Mouse (Mus musculus) Patski (cell line): ENCODE measurements around the gene Bfsp1. TPM values are rescaled to one million over a fixed set of nuclear protein-coding genes. Genes with fewer than 3 reads are reported as not detected.

Experiments
- ATAC-seq: fragments of 100-300 bp; one replicate; pipeline ENCODE4 v1.8.0; 2021
- CTCF ChIA-PET: fragments of 350-600 bp; sonication (Branson Sonifier 250); formaldehyde crosslinking; loops from one replicate; lab custom pipeline; 2022; ENCODE audit warnings: inconsistent platforms; lab: Charles Lee
- POLR2A ChIA-PET: fragments of 350-600 bp; sonication (Branson Sonifier 250); formaldehyde crosslinking; loops from one replicate; lab custom pipeline; 2022; ENCODE audit warnings: antibody characterized with exemption, inconsistent platforms; lab: Charles Lee
- DNase-seq: peaks from one replicate; pipeline ENCODE4 v3.0.0-alpha.2; 2011; ENCODE audit warnings: low read depth, low spot score
- H3K27me3 ChIP-seq: fragments of 371-371 bp; one replicate; pipeline ENCODE4 v1.5.1; 2021
- CTCF ChIP-seq: fragments of 100-300 bp; IDR thresholded peaks from one replicate; pipeline ENCODE4 v1.5.1; 2021
- in situ Hi-C: fragments of 300-500 bp; cut with MboI; formaldehyde crosslinking; loops from 3 replicates; pipeline ENCODE4 v1.11.1; 2018; ENCODE audit warnings: low pct_unique_long_range_greater_than_20kb, mixed read lengths
- polyA plus RNA-seq: library from polyadenylated mRNA; unstranded; gene quantifications from one replicate; pipeline ENCODE4 v1.2.3, GENCODE M21; 2021

The Bfsp1 gene
- polyA plus RNA-seq, 1 experiment from 2014 or later: 0.04 TPM

DNA sequence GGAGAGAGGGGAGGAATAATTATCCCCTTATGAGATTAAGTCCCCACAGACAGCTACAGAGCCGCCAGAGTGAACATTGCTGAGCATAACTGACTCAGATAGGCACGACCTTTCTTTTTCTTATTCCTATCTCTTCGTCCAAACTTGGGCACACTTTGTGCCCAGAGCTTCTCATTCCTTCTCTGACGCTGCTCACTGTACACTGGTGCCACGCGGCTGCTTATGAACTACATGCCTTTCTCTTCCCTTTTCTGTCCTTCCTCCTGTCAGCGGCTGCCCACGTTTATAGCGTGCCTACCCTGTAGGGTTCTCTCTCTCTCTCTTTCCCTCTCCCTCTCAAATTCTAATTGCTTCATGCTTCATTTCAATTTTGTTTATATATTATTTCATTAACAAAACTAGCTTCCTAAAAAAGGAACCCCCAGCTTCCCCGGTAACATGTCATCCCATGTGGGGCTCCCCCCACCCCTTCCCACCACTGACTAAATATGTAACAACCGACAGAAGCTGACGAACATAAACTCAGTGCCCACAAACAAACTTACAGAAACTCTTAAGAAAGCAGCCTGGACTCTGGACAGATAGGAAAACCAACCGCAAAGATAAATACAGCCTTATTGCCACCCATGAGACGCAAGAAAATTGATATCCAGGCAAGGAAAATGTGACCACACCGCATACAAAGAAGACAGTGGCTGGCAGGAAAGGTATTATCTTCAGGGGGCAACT is 26.3 kb upstream of the Bfsp1 start:
- no peaks in the 10 kb centered on the region for H3K27me3 ChIP-seq
- ChIA-PET CTCF (no interaction called here), POLR2A (no interaction called here)
- no peak for TF ChIP-seq CTCF
- no peak for ATAC-seq
- in situ Hi-C loops: no loop called here
- DNase-seq: no peak

DNA sequence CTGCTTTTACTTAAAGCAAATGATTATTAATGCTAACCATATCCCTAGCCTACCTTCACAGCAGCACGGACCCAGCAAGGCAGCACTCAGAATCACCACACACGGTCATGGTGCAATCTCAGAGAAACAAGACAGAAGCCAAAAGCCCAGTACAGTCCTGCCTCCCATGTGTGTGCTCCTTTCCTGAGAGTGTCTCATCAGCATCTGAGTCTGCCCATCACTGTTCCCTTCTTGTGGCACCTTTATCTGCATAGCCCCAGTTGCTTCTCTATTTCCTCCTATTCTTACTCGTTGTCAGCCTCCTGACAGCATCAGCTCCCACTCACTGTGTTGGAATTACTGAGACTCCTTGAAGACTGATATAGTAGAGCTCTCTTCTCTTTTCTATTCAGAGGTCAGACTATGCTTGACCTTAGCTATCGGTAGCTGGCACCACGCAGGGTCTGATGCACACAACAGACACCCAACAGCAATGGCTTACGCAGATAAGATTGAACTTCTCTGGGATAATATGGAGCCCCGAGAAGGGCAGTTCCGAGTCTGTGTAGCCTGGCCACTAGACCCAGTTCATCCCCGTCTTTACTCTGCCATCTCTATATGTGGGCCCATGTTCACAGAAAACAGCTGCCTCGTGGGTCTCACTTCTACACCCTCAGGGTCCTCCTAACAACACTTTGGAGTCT is 19.8 kb upstream of the Bfsp1 start:
- in situ Hi-C loops: no loop called here
- ATAC-seq (no peak), DNase-seq (no peak)
- no peaks in the 10 kb centered on the region for H3K27me3 ChIP-seq
- no peak for TF ChIP-seq CTCF
- ChIA-PET CTCF (no interaction called here), POLR2A (no interaction called here)

DNA sequence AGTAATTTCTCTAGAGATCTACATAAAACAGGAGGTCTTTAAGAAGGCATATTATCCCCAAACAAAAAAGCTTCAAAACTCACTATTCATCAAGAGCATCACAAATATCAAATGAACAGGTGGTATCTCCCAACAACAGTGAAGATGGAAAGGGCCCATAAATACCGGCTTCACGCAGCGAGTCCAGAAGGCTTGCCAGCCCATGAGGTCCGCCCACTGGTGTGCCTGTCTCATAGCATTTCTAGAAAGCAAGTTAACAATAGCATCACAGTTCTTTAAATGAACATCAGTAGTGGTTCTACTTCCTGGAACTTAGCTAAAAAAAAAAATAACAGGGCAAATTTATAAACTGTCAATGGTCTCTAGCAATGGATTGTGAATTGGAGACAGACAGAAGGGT is 19.0 kb upstream of the Bfsp1 start:
- DNase-seq (no peak), ATAC-seq (no peak)
- ChIA-PET POLR2A (no interaction called here), CTCF (interaction anchor here (0.9 kb wide), 1 partner anchor 26 kb away, joined by 3 read pairs; no protein-coding TSS in a partner anchor)
- H3K27me3 ChIP-seq: no peaks in the 10 kb centered on the region
- TF ChIP-seq CTCF: no peak
- in situ Hi-C loops: no loop called here

DNA sequence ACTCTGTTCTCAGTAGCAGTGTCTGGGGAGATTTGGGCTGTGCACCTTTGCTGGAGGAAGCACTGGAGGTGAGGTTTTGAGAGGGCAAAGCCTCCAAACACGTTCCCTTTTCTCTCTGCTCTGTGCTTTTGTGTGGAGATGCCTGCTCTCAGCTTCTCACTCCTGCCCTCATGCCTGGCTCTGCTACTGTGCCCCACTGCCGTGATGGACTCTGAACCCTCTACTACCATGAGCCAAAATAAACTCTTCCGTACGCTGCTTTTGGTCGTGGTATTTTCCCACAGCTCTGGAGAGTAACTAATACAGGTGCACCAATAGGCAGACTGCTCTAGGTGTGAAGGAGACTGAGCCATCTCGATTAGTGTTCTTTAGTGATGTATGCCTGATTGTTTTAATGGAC is 16.3 kb upstream of the Bfsp1 start:
- in situ Hi-C loops: no loop called here
- TF ChIP-seq CTCF: no peak
- POLR2A ChIA-PET: interaction anchor here (0.5 kb wide), 1 partner anchor 336 kb away, joined by 3 read pairs; no protein-coding TSS in a partner anchor
- H3K27me3 ChIP-seq: no peaks in the 10 kb centered on the region
- no peak for ATAC-seq
- no peak for DNase-seq
- CTCF ChIA-PET: interaction anchor here (1.4 kb wide), 1 partner anchor 33 kb away, joined by 3 read pairs; no protein-coding TSS in a partner anchor

DNA sequence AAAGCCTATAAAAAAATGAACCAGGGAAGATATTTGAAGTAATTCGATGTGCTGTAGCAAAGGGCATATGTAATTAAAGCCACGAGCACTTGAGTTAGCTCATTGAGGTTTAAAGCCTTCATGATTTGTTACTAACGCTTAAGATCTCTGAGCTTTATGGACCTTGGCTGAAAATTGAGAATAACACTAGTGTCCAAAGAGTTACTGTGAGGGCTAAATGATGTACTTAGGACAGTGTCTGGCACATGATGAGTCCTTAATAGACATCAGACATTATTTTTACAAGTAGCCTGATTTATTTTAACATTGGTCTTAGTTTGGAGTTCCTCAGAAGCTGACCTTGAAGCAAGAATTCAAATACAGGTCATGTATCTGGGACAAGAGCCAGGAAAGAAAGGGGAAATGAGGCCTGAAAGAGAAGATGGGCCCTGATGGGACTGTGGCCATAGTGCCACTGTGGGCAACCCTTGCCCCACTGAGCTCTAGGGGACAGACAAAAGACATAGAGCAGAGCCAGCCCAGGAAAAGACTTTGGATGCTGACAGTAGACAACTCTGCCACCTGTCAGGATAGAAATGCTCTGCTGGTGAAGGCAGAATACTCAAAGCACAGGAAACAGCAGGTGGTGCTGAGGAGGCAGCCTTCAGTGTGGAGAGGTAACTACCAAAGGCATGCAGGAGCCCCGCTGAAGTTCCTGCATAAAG is 14.1 kb upstream of the Bfsp1 start:
- in situ Hi-C loops: no loop called here
- DNase-seq (no peak), ATAC-seq (no peak)
- H3K27me3 ChIP-seq: no peaks in the 10 kb centered on the region
- POLR2A ChIA-PET: no interaction called here
- TF ChIP-seq CTCF: no peak
- CTCF ChIA-PET: interaction anchor here (1.8 kb wide), 1 partner anchor 21 kb away, joined by 4 read pairs; no protein-coding TSS in a partner anchor

DNA sequence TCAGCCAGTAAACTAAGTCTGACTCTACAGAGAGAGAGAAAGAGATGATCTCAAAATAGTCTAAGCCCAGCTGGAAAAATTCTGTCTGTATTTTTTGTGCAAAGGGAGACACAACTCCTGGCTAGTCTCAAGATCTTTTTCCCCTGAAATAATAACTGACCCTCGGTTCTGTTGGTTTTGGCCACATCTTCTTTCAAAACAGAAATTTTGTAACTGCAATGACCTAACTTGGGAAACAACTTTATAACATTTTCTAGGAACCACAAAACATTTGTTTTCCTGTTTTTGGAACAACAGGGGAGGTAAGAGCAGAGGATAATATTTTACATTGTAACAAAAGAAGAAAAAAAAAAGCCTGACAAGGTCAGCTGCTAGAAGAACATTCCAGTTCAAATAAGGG is 13.1 kb upstream of the Bfsp1 start:
- in situ Hi-C loops: no loop called here
- DNase-seq (no peak), ATAC-seq (no peak)
- ChIA-PET CTCF (interaction anchor here (1.8 kb wide), 1 partner anchor 22 kb away, joined by 4 read pairs; no protein-coding TSS in a partner anchor), POLR2A (interaction anchor here (0.7 kb wide), 1 partner anchor 48 kb away, joined by 3 read pairs; no protein-coding TSS in a partner anchor)
- no peak for TF ChIP-seq CTCF
- H3K27me3 ChIP-seq: no peaks in the 10 kb centered on the region

DNA sequence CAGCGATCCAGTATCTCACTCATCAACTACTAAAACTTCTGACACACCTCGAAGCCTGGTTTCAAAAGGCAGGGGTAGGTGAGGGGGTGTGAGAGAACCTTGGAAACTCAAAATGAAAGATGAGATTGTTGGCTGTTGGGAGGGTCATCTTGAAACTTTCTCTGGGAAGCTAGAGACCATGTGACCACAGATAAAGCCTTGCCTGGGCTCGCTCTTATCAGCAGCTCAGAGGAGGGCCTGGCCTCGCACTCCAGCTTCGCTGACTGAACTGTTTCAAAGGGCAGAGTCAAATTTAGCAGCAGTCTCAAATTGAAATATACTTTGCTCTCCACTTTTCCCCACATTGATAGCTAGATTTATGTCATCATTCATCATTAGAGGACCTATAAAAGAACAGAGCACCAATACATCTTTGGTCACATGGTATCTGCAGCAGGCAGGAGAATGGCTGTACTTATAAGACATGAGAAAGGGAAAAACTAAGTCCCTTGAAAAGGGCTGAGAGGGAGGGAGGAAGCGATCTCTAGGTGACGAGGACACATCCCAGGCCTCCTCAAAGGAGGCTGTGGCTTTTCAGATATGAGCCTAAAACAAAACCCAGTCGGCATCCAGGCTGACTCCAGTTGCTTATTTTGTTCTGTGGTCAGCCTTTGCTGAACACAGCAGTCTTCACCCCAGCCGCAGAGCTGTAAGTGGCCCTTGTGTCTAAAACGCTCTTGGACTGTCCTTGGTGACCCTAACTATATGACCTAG is 8.1 kb upstream of the Bfsp1 start:
- POLR2A ChIA-PET: no interaction called here
- CTCF ChIA-PET: interaction anchor here (1.0 to 1.1 kb wide), 2 partner anchors 14 to 38 kb away, joined by 3 read pairs; no protein-coding TSS in a partner anchor
- ATAC-seq (no peak), DNase-seq (no peak)
- TF ChIP-seq CTCF: no peak
- in situ Hi-C loops: no loop called here
- H3K27me3 ChIP-seq: no peaks in the 10 kb centered on the region

DNA sequence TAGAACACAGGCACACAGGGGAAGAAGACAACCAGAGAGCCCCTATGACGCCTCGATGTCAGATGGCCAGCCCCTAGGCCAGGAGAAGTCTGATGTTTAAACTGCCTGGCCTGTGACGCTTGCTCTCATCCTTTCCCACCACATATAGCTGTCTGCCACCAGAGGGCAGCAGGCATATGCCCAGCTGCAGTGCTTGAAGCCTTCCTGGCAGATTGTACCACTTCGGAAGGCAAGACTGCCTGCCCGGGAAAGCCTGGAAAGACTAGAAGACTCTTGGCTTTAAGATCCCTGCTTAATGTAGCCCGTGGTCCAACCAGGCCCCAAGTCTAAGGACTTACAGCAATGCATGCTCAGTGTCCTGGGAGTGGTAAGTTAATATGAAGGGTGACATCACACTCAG is 4.4 kb upstream of the Bfsp1 start:
- ChIA-PET CTCF (interaction anchor here (0.9 to 1.3 kb wide), 6 partner anchors 19 to 349 kb away, joined by 3 to 4 read pairs (median 3); no protein-coding TSS in a partner anchor), POLR2A (no interaction called here)
- in situ Hi-C loops: loop anchor here (5.0 to 10.0 kb wide), 4 partner anchors 35 to 587 kb away; no protein-coding TSS in a partner anchor
- peak; percentile 97 for TF ChIP-seq CTCF
- DNase-seq (peak; percentile 27), ATAC-seq (peak; percentile 87)
- peaks cover 7% of the 10 kb centered on the region for H3K27me3 ChIP-seq

DNA sequence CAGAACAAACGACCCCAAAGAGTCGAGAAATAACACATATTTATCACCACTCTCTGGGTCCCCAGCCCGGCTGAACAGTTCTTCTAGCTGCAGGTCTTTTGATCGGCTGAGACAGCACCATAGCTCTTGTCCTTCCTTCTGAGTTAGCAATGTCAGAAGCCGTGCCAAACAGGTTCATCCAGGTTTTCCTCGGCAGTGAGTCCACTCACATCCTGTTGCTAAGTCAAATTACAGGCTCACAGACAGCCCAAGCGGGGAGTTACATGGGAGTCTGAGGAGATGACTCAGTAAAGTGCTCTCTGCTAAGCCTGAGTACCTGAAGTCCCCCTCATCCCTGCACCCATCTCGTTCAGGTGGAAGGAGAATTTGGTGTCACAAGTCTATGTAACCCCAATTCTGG is 1.6 kb upstream of the Bfsp1 start:
- POLR2A ChIA-PET: no interaction called here
- in situ Hi-C loops: loop anchor here (10.0 kb wide), 2 partner anchors 140 to 590 kb away; no protein-coding TSS in a partner anchor
- peaks cover 7% of the 10 kb centered on the region for H3K27me3 ChIP-seq
- ATAC-seq: no peak
- no peak for DNase-seq
- no peak for TF ChIP-seq CTCF
- CTCF ChIA-PET: interaction anchor here (1.5 kb wide), 1 partner anchor 116 kb away, joined by 5 read pairs; no protein-coding TSS in a partner anchor

DNA sequence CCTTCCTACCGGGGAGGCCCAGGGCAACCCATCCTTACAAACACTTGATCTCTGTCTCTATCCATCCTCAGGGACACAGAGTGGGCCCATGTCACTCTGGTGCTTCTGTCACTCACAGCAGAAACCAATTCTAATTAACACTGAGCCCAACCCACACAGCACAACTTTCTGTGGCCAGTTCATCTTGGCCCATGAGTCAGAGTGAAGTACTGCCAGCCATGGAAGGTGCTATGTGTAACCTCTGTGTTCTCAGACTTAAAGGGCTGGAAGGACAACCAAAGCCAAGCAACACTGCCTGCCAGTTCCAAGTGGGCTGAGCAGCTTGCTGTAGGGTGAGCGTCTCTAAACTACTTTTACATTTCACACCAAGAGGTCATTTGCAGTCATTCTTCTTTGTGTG is 3.8 kb downstream of the Bfsp1 start:
- in situ Hi-C loops: no loop called here
- POLR2A ChIA-PET: no interaction called here
- no peak for TF ChIP-seq CTCF
- no peak for ATAC-seq
- CTCF ChIA-PET: no interaction called here
- DNase-seq: no peak
- peaks cover 7% of the 10 kb centered on the region for H3K27me3 ChIP-seq
